In the genomic region with DNA sequence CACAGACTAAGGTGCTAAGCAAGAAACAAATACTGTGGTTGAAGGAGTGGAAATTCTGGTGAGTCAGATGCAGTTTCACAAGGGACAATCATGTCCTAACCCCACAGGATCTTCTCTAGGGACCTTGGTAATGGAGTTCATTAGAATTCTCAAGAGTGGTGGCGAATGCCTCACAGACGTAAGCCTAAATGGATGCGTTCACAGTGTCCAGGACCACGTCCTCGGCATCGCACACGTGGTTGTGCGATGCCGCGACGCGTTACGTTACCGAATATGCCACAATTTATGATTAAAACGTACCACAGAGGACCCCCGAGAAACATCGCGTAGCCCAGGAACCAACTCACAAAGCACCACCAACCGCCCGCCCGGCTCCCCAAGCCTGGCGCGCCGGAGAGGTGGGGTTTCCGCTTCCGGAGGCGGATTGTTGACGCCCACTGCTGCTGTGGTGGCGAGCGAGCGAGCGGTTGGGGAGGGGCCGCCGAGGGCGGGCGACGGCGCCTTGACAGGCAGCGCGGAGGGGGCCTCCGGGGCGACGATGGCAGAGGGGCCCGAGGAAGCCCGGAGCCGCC, we compare ENCODE assay signal across 8 mouse cellular contexts. TPM values are rescaled to one million over a fixed set of nuclear protein-coding genes. Genes with fewer than 3 reads are reported as not detected.
DNase-seq lines count a peak whose midpoint lies in the region; ATAC-seq and TF ChIP-seq lines count a peak whose summit lies in the region.

Gene Fam8a1 (plus strand): TSS at position 475 of the 572 bp plus-strand sequence.

- 0 out of 2 replicates have a peak, but pooled peaks cover 2% of the 10 kb centered on the region for H3K27me3 ChIP-seq in E14TG2a.4 (ENCODE audit: insufficient read depth, low read length)
- H3K27me3 ChIP-seq in forebrain, embryonic 13.5 days = no peaks in the 10 kb centered on the region
- no peaks in the 10 kb centered on the region for H3K27me3 ChIP-seq in liver, postnatal 0 days (ENCODE audit: insufficient read depth, low read length)
- no peaks in the 10 kb centered on the region for H3K27me3 ChIP-seq in neural tube, embryonic 14.5 days (ENCODE audit: control insufficient read depth, insufficient read depth, low read length)

- 0 out of 2 replicates have a peak, but pooled peaks have one; percentile 42 for TF ChIP-seq EP300 in liver, postnatal 0 days (IDR thresholded peaks at IDR 0.05; ENCODE audit: low read depth)

- DNase-seq in c-Kit-positive CD71-positive TER-119-positive erythroid progenitor cells, embryonic 14.5 days (ENCODE audit: low spot score) = peak; percentile 87
- DNase-seq in heart, postnatal 10 days = peak; percentile 94 to 97
- DNase-seq in large intestine, adult 2 months (ENCODE audit: low read depth, low spot score) = peak; percentile 63
- peak; percentile 94 for DNase-seq in liver, postnatal 0 days
- DNase-seq in testis, postnatal 10 days (ENCODE audit: low spot score) = peak; percentile 93

- peak within 1 kb of the TSS; percentile 97 for H3K4me3 ChIP-seq in E14TG2a.4 (replicated peaks; ENCODE audit: low read length)
- peak within 1 kb of the TSS; percentile 93 for H3K4me3 ChIP-seq in forebrain, embryonic 13.5 days
- peak within 1 kb of the TSS; percentile 83 for H3K4me3 ChIP-seq in liver, postnatal 0 days (ENCODE audit: low read depth, low read length)
- peak within 1 kb of the TSS; percentile 70 for H3K4me3 ChIP-seq in neural tube, embryonic 14.5 days (ENCODE audit: low read depth, low read length)

- intact Hi-C loops in heart, postnatal 10 days (cut with DNase I) = loop anchor here (5.0 kb wide), 1 partner anchor 252 kb away; the partner anchor contains the start of gene Rbm24

- H3K9ac ChIP-seq in forebrain, embryonic 13.5 days = peak within 1 kb of the TSS; percentile 93
- peak within 1 kb of the TSS; percentile 74 for H3K9ac ChIP-seq in liver, postnatal 0 days (replicated peaks)
- H3K9ac ChIP-seq in neural tube, embryonic 14.5 days (replicated peaks; ENCODE audit: low read depth, low read length) = peak within 1 kb of the TSS; percentile 79

- 1% methylated on average over 45 of the region's 46 CpGs for WGBS in forebrain, embryonic 13.5 days
- WGBS in large intestine, adult 2 months = 1% methylated on average over 46 of the region's 46 CpGs
- WGBS in liver, postnatal 0 days (ENCODE audit: insufficient replicate concordance) = 2% methylated on average over 42 of the region's 46 CpGs
- WGBS in neural tube, embryonic 14.5 days = under 1% methylated on average over 44 of the region's 46 CpGs

- TF ChIP-seq CTCF in E14TG2a.4 (conservative IDR thresholded peaks at IDR 0.05; ENCODE audit: low read length) = no peak
- no peak for TF ChIP-seq CTCF in liver, postnatal 0 days (IDR thresholded peaks at IDR 0.05; ENCODE audit: low read depth)

- peaks cover 32% of the 10 kb centered on the region for H3K36me3 ChIP-seq in E14TG2a.4 (ENCODE audit: insufficient read depth, low read length)
- peaks cover 29% of the 10 kb centered on the region for H3K36me3 ChIP-seq in forebrain, embryonic 13.5 days (ENCODE audit: poor library complexity, severe bottlenecking)
- peaks cover 14% of the 10 kb centered on the region; the same call in 1 of the 2 replicates for H3K36me3 ChIP-seq in liver, postnatal 0 days (replicated peaks; ENCODE audit: insufficient read depth, low read length)
- peaks cover 10% of the 10 kb centered on the region for H3K36me3 ChIP-seq in neural tube, embryonic 14.5 days (ENCODE audit: control insufficient read depth, insufficient read depth, low read length)

- no peaks in the 10 kb centered on the region for H3K9me3 ChIP-seq in E14TG2a.4 (ENCODE audit: low read length)
- no peaks in the 10 kb centered on the region for H3K9me3 ChIP-seq in forebrain, embryonic 13.5 days (replicated peaks)
- no peaks in the 10 kb centered on the region for H3K9me3 ChIP-seq in liver, postnatal 0 days (ENCODE audit: low read length)
- H3K9me3 ChIP-seq in neural tube, embryonic 14.5 days (ENCODE audit: control insufficient read depth, low read length) = no peaks in the 10 kb centered on the region

- H3K4me1 ChIP-seq in E14TG2a.4 (replicated peaks; ENCODE audit: low read depth, low read length) = peaks cover 16% of the 10 kb centered on the region
- peaks cover 30% of the 10 kb centered on the region for H3K4me1 ChIP-seq in forebrain, embryonic 13.5 days
- peaks cover 16% of the 10 kb centered on the region for H3K4me1 ChIP-seq in liver, postnatal 0 days (ENCODE audit: insufficient read depth)
- H3K4me1 ChIP-seq in neural tube, embryonic 14.5 days (ENCODE audit: control insufficient read depth, insufficient read depth, low read length) = peaks cover 7% of the 10 kb centered on the region

- ATAC-seq in forebrain, embryonic 13.5 days = peak; percentile 97
- ATAC-seq in liver, postnatal 0 days = peak; percentile 98
- peak; percentile 96 for ATAC-seq in neural tube, embryonic 14.5 days (ENCODE audit: low read depth)

- H3K4me2 ChIP-seq in forebrain, embryonic 13.5 days = peak within 1 kb of the TSS; percentile 80
- peak within 1 kb of the TSS; percentile 91 for H3K4me2 ChIP-seq in liver, postnatal 0 days (ENCODE audit: low read depth, low read length)
- H3K4me2 ChIP-seq in neural tube, embryonic 14.5 days (ENCODE audit: low read depth, low read length) = peak within 1 kb of the TSS; percentile 70

- peak within 1 kb of the TSS; percentile 85 for H3K27ac ChIP-seq in forebrain, embryonic 13.5 days
- peak within 1 kb of the TSS; percentile 74 for H3K27ac ChIP-seq in liver, postnatal 0 days (ENCODE audit: low read depth)
- H3K27ac ChIP-seq in neural tube, embryonic 14.5 days (ENCODE audit: low read depth, low read length) = peak within 1 kb of the TSS; percentile 85

RNA-seq across cellular contexts. Expression of gene Fam8a1, which starts in this region (rescaled TPM):
- 16.8 and 17.5 TPM in 2 replicates for polyA plus RNA-seq in forebrain, embryonic 13.5 days (2015; fragmentation: Nextera tagmentation; extraction: Ambion mirVana)
- 10 to 100 TPM; 44.7 to 44.8 TPM for total RNA-seq in heart, postnatal 10 days (2021)
- 17.5 and 26.3 TPM in 2 replicates for polyA plus RNA-seq in large intestine, adult 2 months (2012; rRNA removed)
- polyA plus RNA-seq in liver, postnatal 0 days (2015; fragmentation: Nextera tagmentation; extraction: Ambion mirVana) = 4.4 TPM in 2 replicates
- 14.7 and 14.9 TPM in 2 replicates for polyA plus RNA-seq in neural tube, embryonic 14.5 days (2014; fragmentation: Nextera tagmentation; extraction: Ambion mirVana)

Comparison
In these comparisons a context has a peak if more than half of its experiments do, and no peak if none do; other contexts are left out.
1. Peak in every context shown above with its lines: DNase-seq, ATAC-seq, H3K4me3 ChIP-seq and H3K27ac ChIP-seq.